Mouse (Mus musculus): ENCODE results near the gene Gm42906. TPM values are rescaled to one million over a fixed set of nuclear protein-coding genes. Genes with fewer than 3 reads are reported as not detected.

Gm42906 gene
- total RNA-seq, 1 experiment: not detected

DNA sequence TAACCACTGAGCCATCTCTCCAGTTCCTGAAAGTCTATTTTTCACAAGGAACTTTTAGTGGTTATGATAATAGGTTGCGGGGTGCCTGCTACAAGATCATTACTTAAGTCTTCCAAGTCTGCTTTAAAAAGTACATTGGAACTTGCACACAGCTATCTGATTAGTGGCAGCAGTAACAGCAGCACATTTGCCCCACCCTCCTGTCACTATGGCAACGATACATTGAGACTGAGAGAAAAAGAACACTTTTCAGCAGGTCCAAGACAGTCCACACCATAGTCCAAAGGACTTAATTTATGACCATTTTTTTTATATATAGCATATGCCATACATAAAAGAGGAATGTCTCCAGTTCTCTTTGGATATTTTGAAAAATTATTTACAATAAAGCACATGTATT is 181.7 kb downstream of the Gm42906 start:
- Histone ChIP-seq H3K4me1 (ENCODE audit: control insufficient read depth in 2 of 2, insufficient read depth in 2 of 2, low read length in 2 of 2, poor library complexity in 1 of 2) (no peaks in the 10 kb centered on the region), H3K4me3 (ENCODE audit: insufficient read depth in 1 of 2, low read depth in 1 of 2, low read length in 2 of 2, poor library complexity in 1 of 2, severe bottlenecking in 1 of 2) (no peak overlapping the region), H3K27ac (ENCODE audit: insufficient read depth, low read depth, low read length, poor library complexity, severe bottlenecking) (no peak overlapping the region), H3K36me3 (ENCODE audit: control insufficient read depth, insufficient read depth, low read length, poor library complexity, severe bottlenecking) (no peaks in the 10 kb centered on the region), H3K9me3 (ENCODE audit: control insufficient read depth, insufficient read depth, low read depth, low read length) (no peaks in the 10 kb centered on the region), H3K9ac (ENCODE audit: insufficient read depth, low read depth, low read length, poor library complexity, severe bottlenecking) (no peak overlapping the region)
- no peak for TF ChIP-seq ZC3H11A (IDR thresholded peaks at IDR 0.05; ENCODE audit: borderline replicate concordance, low read depth, low read length)
- TF ChIP-seq CHD2 (IDR thresholded peaks at IDR 0.05; ENCODE audit: low read depth, low read length): no peak
- no peak for TF ChIP-seq HCFC1 (IDR thresholded peaks at IDR 0.05; ENCODE audit: borderline replicate concordance, insufficient read depth, low read length)
- TF ChIP-seq ZNF384 (IDR thresholded peaks at IDR 0.05; ENCODE audit: low read depth, low read length): no peak
- no peak for TF ChIP-seq MAFK (IDR thresholded peaks at IDR 0.05; ENCODE audit: insufficient read depth, low read depth, low read length)
- DNase-seq (ENCODE audit: low read depth, low spot score): no peak
- in situ Hi-C loops (cut with MboI; ENCODE audit: low sequenced_read_pairs in 2 of 2, unreplicated experiment in 2 of 2): no loop called here

GRCm38 (mm10) chr5:151245571-151245970 is 182.4 kb downstream of the Gm42906 start:
- TF ChIP-seq ZNF384 (IDR thresholded peaks at IDR 0.05; ENCODE audit: low read depth, low read length): no peak
- no peak for TF ChIP-seq HCFC1 (IDR thresholded peaks at IDR 0.05; ENCODE audit: borderline replicate concordance, insufficient read depth, low read length)
- TF ChIP-seq MAFK (IDR thresholded peaks at IDR 0.05; ENCODE audit: insufficient read depth, low read depth, low read length): no peak
- no peak for TF ChIP-seq ZC3H11A (IDR thresholded peaks at IDR 0.05; ENCODE audit: borderline replicate concordance, low read depth, low read length)
- no peak for TF ChIP-seq CHD2 (IDR thresholded peaks at IDR 0.05; ENCODE audit: low read depth, low read length)
- in situ Hi-C loops (cut with MboI; ENCODE audit: low sequenced_read_pairs in 2 of 2, unreplicated experiment in 2 of 2): no loop called here
- H3K27ac ChIP-seq (ENCODE audit: insufficient read depth, low read depth, low read length, poor library complexity, severe bottlenecking): no peak overlapping the region
- H3K9ac ChIP-seq (ENCODE audit: insufficient read depth, low read depth, low read length, poor library complexity, severe bottlenecking): no peak overlapping the region
- no peak for DNase-seq (ENCODE audit: low read depth, low spot score)
- H3K4me1 ChIP-seq (ENCODE audit: control insufficient read depth in 2 of 2, insufficient read depth in 2 of 2, low read length in 2 of 2, poor library complexity in 1 of 2): no peaks in the 10 kb centered on the region
- H3K36me3 ChIP-seq (ENCODE audit: control insufficient read depth, insufficient read depth, low read length, poor library complexity, severe bottlenecking): no peaks in the 10 kb centered on the region
- H3K4me3 ChIP-seq (ENCODE audit: insufficient read depth in 1 of 2, low read depth in 1 of 2, low read length in 2 of 2, poor library complexity in 1 of 2, severe bottlenecking in 1 of 2): no peak overlapping the region
- H3K9me3 ChIP-seq (ENCODE audit: control insufficient read depth, insufficient read depth, low read depth, low read length): no peaks in the 10 kb centered on the region

DNA sequence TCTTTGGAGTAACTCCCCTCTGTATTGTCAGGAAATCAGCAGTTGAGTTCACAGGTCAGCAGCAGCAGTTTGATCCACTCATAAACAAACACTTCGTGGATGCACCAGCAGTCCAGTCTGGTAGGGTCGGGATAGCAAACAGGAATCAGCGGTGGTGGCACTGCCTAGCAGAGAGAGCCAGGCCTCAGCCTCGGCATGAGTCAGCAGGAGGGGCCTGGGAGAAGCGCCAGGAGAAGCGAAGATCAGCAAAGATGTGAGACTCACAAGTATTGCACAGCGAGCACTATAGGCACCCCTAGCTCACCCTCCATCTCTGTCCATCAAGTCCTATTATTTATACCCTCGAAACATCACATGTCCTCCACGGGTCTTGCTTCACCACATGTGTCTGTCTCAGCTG is 189.2 kb downstream of the Gm42906 start:
- in situ Hi-C loops (cut with MboI; ENCODE audit: low sequenced_read_pairs in 2 of 2, unreplicated experiment in 2 of 2): no loop called here
- H3K9ac ChIP-seq (ENCODE audit: insufficient read depth, low read depth, low read length, poor library complexity, severe bottlenecking): no peak overlapping the region
- H3K36me3 ChIP-seq (ENCODE audit: control insufficient read depth, insufficient read depth, low read length, poor library complexity, severe bottlenecking): no peaks in the 10 kb centered on the region
- TF ChIP-seq ZC3H11A (IDR thresholded peaks at IDR 0.05; ENCODE audit: borderline replicate concordance, low read depth, low read length): no peak
- TF ChIP-seq ZNF384 (IDR thresholded peaks at IDR 0.05; ENCODE audit: low read depth, low read length): no peak
- no peak for TF ChIP-seq CHD2 (IDR thresholded peaks at IDR 0.05; ENCODE audit: low read depth, low read length)
- TF ChIP-seq HCFC1 (IDR thresholded peaks at IDR 0.05; ENCODE audit: borderline replicate concordance, insufficient read depth, low read length): no peak
- TF ChIP-seq MAFK (IDR thresholded peaks at IDR 0.05; ENCODE audit: insufficient read depth, low read depth, low read length): no peak
- no peaks in the 10 kb centered on the region for H3K9me3 ChIP-seq (ENCODE audit: control insufficient read depth, insufficient read depth, low read depth, low read length)
- no peaks in the 10 kb centered on the region for H3K4me1 ChIP-seq (ENCODE audit: control insufficient read depth in 2 of 2, insufficient read depth in 2 of 2, low read length in 2 of 2, poor library complexity in 1 of 2)
- no peak overlapping the region for H3K27ac ChIP-seq (ENCODE audit: insufficient read depth, low read depth, low read length, poor library complexity, severe bottlenecking)
- H3K4me3 ChIP-seq (ENCODE audit: insufficient read depth in 1 of 2, low read depth in 1 of 2, low read length in 2 of 2, poor library complexity in 1 of 2, severe bottlenecking in 1 of 2): no peak overlapping the region
- no peak for DNase-seq (ENCODE audit: low read depth, low spot score)

GRCm38 (mm10) chr5:151236411-151236810 is 191.6 kb downstream of the Gm42906 start:
- Histone ChIP-seq H3K4me1 (ENCODE audit: control insufficient read depth in 2 of 2, insufficient read depth in 2 of 2, low read length in 2 of 2, poor library complexity in 1 of 2) (no peaks in the 10 kb centered on the region; a peak in 1 of 4 replicates), H3K9ac (ENCODE audit: insufficient read depth, low read depth, low read length, poor library complexity, severe bottlenecking) (no peak overlapping the region), H3K36me3 (ENCODE audit: control insufficient read depth, insufficient read depth, low read length, poor library complexity, severe bottlenecking) (no peaks in the 10 kb centered on the region), H3K9me3 (ENCODE audit: control insufficient read depth, insufficient read depth, low read depth, low read length) (no peaks in the 10 kb centered on the region), H3K27ac (ENCODE audit: insufficient read depth, low read depth, low read length, poor library complexity, severe bottlenecking) (no peak overlapping the region), H3K4me3 (ENCODE audit: insufficient read depth in 1 of 2, low read depth in 1 of 2, low read length in 2 of 2, poor library complexity in 1 of 2, severe bottlenecking in 1 of 2) (no peak overlapping the region)
- no peak for TF ChIP-seq ZC3H11A (IDR thresholded peaks at IDR 0.05; ENCODE audit: borderline replicate concordance, low read depth, low read length)
- no peak for TF ChIP-seq CHD2 (IDR thresholded peaks at IDR 0.05; ENCODE audit: low read depth, low read length)
- no peak for TF ChIP-seq HCFC1 (IDR thresholded peaks at IDR 0.05; ENCODE audit: borderline replicate concordance, insufficient read depth, low read length)
- no peak for TF ChIP-seq MAFK (IDR thresholded peaks at IDR 0.05; ENCODE audit: insufficient read depth, low read depth, low read length)
- TF ChIP-seq ZNF384 (IDR thresholded peaks at IDR 0.05; ENCODE audit: low read depth, low read length): no peak
- DNase-seq (ENCODE audit: low read depth, low spot score): no peak
- in situ Hi-C loops (cut with MboI; ENCODE audit: low sequenced_read_pairs in 2 of 2, unreplicated experiment in 2 of 2): no loop called here

All from ES-E14 (cell line).